Mouse (Mus musculus): ENCODE data around the gene Atg7.
A peak's percentile ranks its signal among the peaks of the same experiment; 100 is the strongest.

The Atg7 gene

GRCm38 (mm10) chr6:114787606-114788005, 144.7 kb downstream of the Atg7 start:
- no peak for DNase-seq (ENCODE audit: low read depth)

GRCm38 (mm10) chr6:114788663-114789062, 145.8 kb downstream of the Atg7 start:
- peak; percentile 64 for DNase-seq (ENCODE audit: low read depth)

GRCm38 (mm10) chr6:114790084-114790483, 147.2 kb downstream of the Atg7 start:
- peak; percentile 81 for DNase-seq (ENCODE audit: low read depth)

GRCm38 (mm10) chr6:114790902-114791301, 148.0 kb downstream of the Atg7 start:
- peak; percentile 23 for DNase-seq (ENCODE audit: low read depth)

GRCm38 (mm10) chr6:114791846-114792245, 148.9 kb downstream of the Atg7 start:
- no peak for DNase-seq (ENCODE audit: low read depth)

- no peak for DNase-seq (ENCODE audit: low read depth)
Observed at GRCm38 (mm10) chr6:114794706-114795105, 151.8 kb downstream of the Atg7 start.

GRCm38 (mm10) chr6:114795706-114796325, 152.9 kb downstream of the Atg7 start:
- no peak for DNase-seq (ENCODE audit: low read depth)

GRCm38 (mm10) chr6:114797901-114798300, 155.0 kb downstream of the Atg7 start:
- DNase-seq (ENCODE audit: low read depth), result no peak

GRCm38 (mm10) chr6:114798715-114799114, 155.8 kb downstream of the Atg7 start:
- DNase-seq (ENCODE audit: low read depth), result no peak

GRCm38 (mm10) chr6:114800291-114800965, 157.5 kb downstream of the Atg7 start:
- no peak for DNase-seq (ENCODE audit: low read depth)

GRCm38 (mm10) chr6:114803915-114804535, 161.1 kb downstream of the Atg7 start:
- no peak for DNase-seq (ENCODE audit: low read depth)

GRCm38 (mm10) chr6:114804866-114805265, 162.0 kb downstream of the Atg7 start:
- no peak for DNase-seq (ENCODE audit: low read depth)

- DNase-seq (ENCODE audit: low read depth), result no peak
Observed at GRCm38 (mm10) chr6:114805927-114806326, 163.0 kb downstream of the Atg7 start.

- DNase-seq (ENCODE audit: low read depth), result no peak
Observed at GRCm38 (mm10) chr6:114807474-114807873, 164.6 kb downstream of the Atg7 start.

- no peak for DNase-seq (ENCODE audit: low read depth)
Observed at GRCm38 (mm10) chr6:114808654-114809430, 165.9 kb downstream of the Atg7 start.

- no peak for DNase-seq (ENCODE audit: low read depth)
Observed at GRCm38 (mm10) chr6:114809431-114809811, 166.5 kb downstream of the Atg7 start.

- no peak for DNase-seq (ENCODE audit: low read depth)
Observed at GRCm38 (mm10) chr6:114812322-114812721, 169.4 kb downstream of the Atg7 start.

GRCm38 (mm10) chr6:114812779-114813178, 169.9 kb downstream of the Atg7 start:
- DNase-seq (ENCODE audit: low read depth), result no peak

GRCm38 (mm10) chr6:114814199-114814881, 171.4 kb downstream of the Atg7 start:
- no peak for DNase-seq (ENCODE audit: low read depth)

GRCm38 (mm10) chr6:114814882-114815650, 172.2 kb downstream of the Atg7 start:
- DNase-seq (ENCODE audit: low read depth), result peak; percentile 54

- DNase-seq (ENCODE audit: low read depth), result no peak
Observed at GRCm38 (mm10) chr6:114817948-114818347, 175.1 kb downstream of the Atg7 start.
